Mouse (Mus musculus) midbrain, embryonic 13.5 days (tissue): ENCODE data around the gene Ifna4. TPM values are rescaled to one million over a fixed set of nuclear protein-coding genes. Genes with fewer than 3 reads are reported as not detected.

Source experiments
- ATAC-seq: fragments of 200-750 bp; cut with Nextera tagmentation; 2 replicates; pipeline ENCODE4 v1.8.0; 2017; ENCODE audit warnings: mild to moderate bottlenecking, moderate TSS enrichment, moderate library complexity
- H3K27ac ChIP-seq: fragments of 300-500 bp; sonication (generic); 2 replicates; pipeline ENCODE4 v1.5.1; 2015; ENCODE audit warnings: inconsistent platforms, mild to moderate bottlenecking, moderate library complexity
- H3K27me3 ChIP-seq: fragments of 300-500 bp; sonication (generic); 2 replicates; pipeline ENCODE4 v1.6.1; 2015; ENCODE audit warnings: mild to moderate bottlenecking, inconsistent platforms
- H3K36me3 ChIP-seq: fragments of 300-500 bp; sonication (generic); 2 replicates; pipeline ENCODE4 v1.6.1; 2015; ENCODE audit warnings: mild to moderate bottlenecking, inconsistent platforms
- H3K4me1 ChIP-seq: fragments of 300-500 bp; sonication (generic); replicated peaks from 2 replicates; pipeline ENCODE4 v1.6.1; 2015; ENCODE audit warnings: inconsistent platforms
- H3K4me2 ChIP-seq: fragments of 300-500 bp; sonication (generic); replicated peaks from 2 replicates; pipeline ENCODE4 v1.6.1; 2015; ENCODE audit warnings: moderate library complexity, mild to moderate bottlenecking, inconsistent platforms
- H3K4me3 ChIP-seq: fragments of 300-500 bp; sonication (generic); replicated peaks from 2 replicates; pipeline ENCODE4 v1.5.1; 2015; ENCODE audit warnings: mild to moderate bottlenecking, inconsistent platforms
- H3K9ac ChIP-seq: fragments of 300-500 bp; sonication (generic); replicated peaks from 2 replicates; pipeline ENCODE4 v1.6.1; 2015; ENCODE audit warnings: mild to moderate bottlenecking, inconsistent platforms
- H3K9me3 ChIP-seq: fragments of 300-500 bp; sonication (generic); 2 replicates; pipeline ENCODE4 v1.6.1; 2016; ENCODE audit warnings: mild to moderate bottlenecking, inconsistent platforms
- WGBS: fragments of 180-500 bp; shearing (Covaris S2); methylation state at CpG from one replicate; pipeline ENCODE4 v1.1.7; 2015; 5-methylcytosine and 5-hydroxymethylcytosine counted together
- polyA plus RNA-seq: library from polyadenylated mRNA; unstranded; fragments of >200 nt; fragmentation: Nextera tagmentation; extraction: Ambion mirVana; gene quantifications from 2 replicates; pipeline ENCODE4 v1.2.1, GENCODE M21; 2015

The Ifna4 gene
- polyA plus RNA-seq, 1 experiment from 2014 or later = not detected

- Histone ChIP-seq H3K9ac (peak overlapping the region; percentile 59), H3K27me3 (peaks cover 33% of the 10 kb centered on the region), H3K27ac (no peak overlapping the region), H3K4me1 (peaks cover 9% of the 10 kb centered on the region), H3K9me3 (no peaks in the 10 kb centered on the region), H3K4me2 (peak overlapping the region; percentile 90), H3K36me3 (no peaks in the 10 kb centered on the region), H3K4me3 (peak overlapping the region; percentile 52)
- peak; percentile 71 for ATAC-seq
- WGBS = 7% methylated on average over 31 of the region's 31 CpGs
Measured at GRCm38 (mm10) chr4:88867926-88868911, 26.6 kb downstream of the Ifna4 start.

- Histone ChIP-seq H3K9me3 (no peaks in the 10 kb centered on the region), H3K27me3 (peaks cover 13% of the 10 kb centered on the region; the same call in 1 of the 2 replicates), H3K36me3 (no peaks in the 10 kb centered on the region), H3K4me2 (no peak overlapping the region), H3K4me3 (no peak overlapping the region), H3K4me1 (peaks cover 4% of the 10 kb centered on the region), H3K27ac (no peak overlapping the region), H3K9ac (no peak overlapping the region)
- ATAC-seq = no peak; the same call in 1 of the 2 replicates
- WGBS = 0% methylated on average over 2 of the region's 2 CpGs
Measured at GRCm38 (mm10) chr4:88872691-88873090, 31.0 kb downstream of the Ifna4 start.

GRCm38 (mm10) chr4:88875435-88876095 lies 33.9 kb downstream of the Ifna4 start:
- Histone ChIP-seq H3K36me3 (no peaks in the 10 kb centered on the region), H3K27me3 (0 out of 2 replicates have a peak, but pooled peaks cover 8% of the 10 kb centered on the region), H3K27ac (no peak overlapping the region), H3K9ac (no peak overlapping the region), H3K4me1 (no peaks in the 10 kb centered on the region), H3K4me3 (no peak overlapping the region), H3K4me2 (no peak overlapping the region), H3K9me3 (no peaks in the 10 kb centered on the region)
- ATAC-seq = no peak
- 87% methylated on average over 3 of the region's 4 CpGs for WGBS

GRCm38 (mm10) chr4:88876520-88876919 lies 34.9 kb downstream of the Ifna4 start:
- ATAC-seq = no peak
- no peak overlapping the region for H3K4me3 ChIP-seq

GRCm38 (mm10) chr4:88878246-88878645 lies 36.6 kb downstream of the Ifna4 start:
- H3K9me3 ChIP-seq = no peaks in the 10 kb centered on the region
- 51% methylated on average over 10 of the region's 10 CpGs for WGBS
- no peak for ATAC-seq
- H3K4me3 ChIP-seq = no peak overlapping the region
- no peak overlapping the region for H3K9ac ChIP-seq
- H3K4me2 ChIP-seq = no peak overlapping the region
- H3K4me1 ChIP-seq = no peaks in the 10 kb centered on the region
- H3K36me3 ChIP-seq = no peaks in the 10 kb centered on the region
- no peak overlapping the region for H3K27ac ChIP-seq
- no peaks in the 10 kb centered on the region for H3K27me3 ChIP-seq

More at GRCm38 (mm10) chr4:88876520-88876919, 34.9 kb downstream of the Ifna4 start:
- H3K9me3 ChIP-seq = no peaks in the 10 kb centered on the region
- no peak overlapping the region for H3K4me2 ChIP-seq
- WGBS = 86% methylated on average over 4 of the region's 4 CpGs
- no peak overlapping the region for H3K9ac ChIP-seq
- H3K36me3 ChIP-seq = no peaks in the 10 kb centered on the region
- 0 out of 2 replicates have a peak, but pooled peaks cover 7% of the 10 kb centered on the region for H3K27me3 ChIP-seq
- no peak overlapping the region for H3K27ac ChIP-seq
- no peaks in the 10 kb centered on the region for H3K4me1 ChIP-seq

GRCm38 (mm10) chr4:88878772-88879171 lies 37.1 kb downstream of the Ifna4 start:
- no peak overlapping the region for H3K4me2 ChIP-seq
- WGBS = 81% methylated on average over 4 of the region's 4 CpGs
- H3K4me3 ChIP-seq = no peak overlapping the region
- H3K27ac ChIP-seq = no peak overlapping the region
- no peak for ATAC-seq
- no peak overlapping the region for H3K9ac ChIP-seq
- H3K36me3 ChIP-seq = no peaks in the 10 kb centered on the region
- H3K4me1 ChIP-seq = no peaks in the 10 kb centered on the region
- H3K27me3 ChIP-seq = no peaks in the 10 kb centered on the region
- no peaks in the 10 kb centered on the region for H3K9me3 ChIP-seq

- WGBS = 90% methylated on average over 8 of the region's 8 CpGs
- Histone ChIP-seq H3K36me3 (no peaks in the 10 kb centered on the region), H3K4me3 (no peak within 1 kb of the TSS), H3K4me2 (no peak within 1 kb of the TSS), H3K27me3 (no peaks in the 10 kb centered on the region), H3K4me1 (no peaks in the 10 kb centered on the region), H3K27ac (no peak within 1 kb of the TSS), H3K9me3 (no peaks in the 10 kb centered on the region), H3K9ac (no peak within 1 kb of the TSS)
- ATAC-seq = no peak
Measured at GRCm38 (mm10) chr4:88880101-88880500, 38.4 kb downstream of the Ifna4 start, which contains the start of gene Ifne. Ifne (minus strand) TSS chr4:88880201.

GRCm38 (mm10) chr4:88888236-88888635 lies 46.6 kb downstream of the Ifna4 start:
- Histone ChIP-seq H3K4me1 (no peaks in the 10 kb centered on the region), H3K9me3 (no peaks in the 10 kb centered on the region), H3K9ac (no peak overlapping the region), H3K27me3 (no peaks in the 10 kb centered on the region), H3K4me3 (no peak overlapping the region), H3K27ac (no peak overlapping the region), H3K4me2 (no peak overlapping the region), H3K36me3 (no peaks in the 10 kb centered on the region)
- no peak for ATAC-seq

Other genes starting within 250 kb of the Ifna4 start
- gene Ifna9, start 249.5 kb upstream of the Ifna4 start, polyA plus RNA-seq = not detected in 2 replicates
- not detected in 2 replicates for gene Ifna12, start 238.5 kb upstream of the Ifna4 start, polyA plus RNA-seq
- not detected in 2 replicates for gene C87499, start 207.4 kb upstream of the Ifna4 start, polyA plus RNA-seq
- gene Ifna13, start 197.4 kb upstream of the Ifna4 start, polyA plus RNA-seq = not detected in 2 replicates
- not detected in 2 replicates for gene Ifna16, start 164.9 kb upstream of the Ifna4 start, polyA plus RNA-seq
- not detected in 2 replicates for gene Ifna2, start 157.9 kb upstream of the Ifna4 start, polyA plus RNA-seq
- not detected in 2 replicates for gene Ifnab, start 150.5 kb upstream of the Ifna4 start, polyA plus RNA-seq
- 1.6 and 1.7 TPM in 2 replicates for gene Gm26566, start 120.1 kb upstream of the Ifna4 start, polyA plus RNA-seq
- 132 and 146 TPM in 2 replicates for gene Klhl9, start 119.4 kb upstream of the Ifna4 start, polyA plus RNA-seq
- not detected in 2 replicates for gene Gm13271, start 87.0 kb upstream of the Ifna4 start, polyA plus RNA-seq
- gene Gm13283, start 81.7 kb upstream of the Ifna4 start, polyA plus RNA-seq = not detected in 2 replicates
- gene Gm13290, start 68.0 kb upstream of the Ifna4 start, polyA plus RNA-seq = not detected in 2 replicates
- not detected in 2 replicates for gene Gm13289, start 64.9 kb upstream of the Ifna4 start, polyA plus RNA-seq
- gene Gm13272, start 62.0 kb upstream of the Ifna4 start, polyA plus RNA-seq = not detected in 2 replicates
- gene Ifnz, start 59.7 kb upstream of the Ifna4 start, polyA plus RNA-seq = 0.22 TPM in 1 of 2 replicates, not detected in the other
- gene Gm13276, start 56.2 kb upstream of the Ifna4 start, polyA plus RNA-seq = not detected in 2 replicates
- gene Gm13277, start 53.2 kb upstream of the Ifna4 start, polyA plus RNA-seq = not detected in 2 replicates
- not detected in 2 replicates for gene Gm13278, start 50.3 kb upstream of the Ifna4 start, polyA plus RNA-seq
- not detected in 2 replicates for gene Gm13275, start 47.4 kb upstream of the Ifna4 start, polyA plus RNA-seq
- not detected in 2 replicates for gene Gm13279, start 44.5 kb upstream of the Ifna4 start, polyA plus RNA-seq
- 0.19 and 0.28 TPM in 2 replicates for gene Gm13285, start 42.2 kb upstream of the Ifna4 start, polyA plus RNA-seq
- not detected in 2 replicates for gene Gm13287, start 38.6 kb upstream of the Ifna4 start, polyA plus RNA-seq
- gene Gm13288, start 36.3 kb upstream of the Ifna4 start, polyA plus RNA-seq = not detected in 2 replicates
- not detected in 2 replicates for gene Ifna7, start 25.6 kb upstream of the Ifna4 start, polyA plus RNA-seq
- not detected in 2 replicates for gene Ifna11, start 21.9 kb upstream of the Ifna4 start, polyA plus RNA-seq
- not detected in 2 replicates for gene Ifna6, start 14.4 kb upstream of the Ifna4 start, polyA plus RNA-seq
- gene Ifna5, start 6.3 kb upstream of the Ifna4 start, polyA plus RNA-seq = not detected in 2 replicates
- gene Ifna1, start 8.2 kb downstream of the Ifna4 start, polyA plus RNA-seq = not detected in 2 replicates
- gene Ifne, start 38.3 kb downstream of the Ifna4 start, polyA plus RNA-seq = not detected in 2 replicates